Mouse (Mus musculus) embryonic fibroblast, embryonic 13.5 days (primary cell): ENCODE measurements around the gene Yju2.

Source experiments
- CTCF ChIP-seq: IDR thresholded peaks from 2 replicates; pipeline ENCODE4 v1.5.1; 2011; ENCODE audit warnings: mild to moderate bottlenecking, control low read depth, low read length, moderate library complexity, borderline replicate concordance; ENCODE audit not compliant: insufficient read depth
- POLR2A ChIP-seq: IDR thresholded peaks from 2 replicates; pipeline ENCODE4 v1.6.1; 2011; ENCODE audit warnings: low read depth, mild to moderate bottlenecking, control low read depth, low read length, moderate library complexity

GRCm38 (mm10) chr17:55960791-55961190 is 1.9 kb downstream of the Yju2 start:
- TF ChIP-seq CTCF (no peak), POLR2A (no peak)
